Mouse (Mus musculus) ES-Bruce4 (cell line): ENCODE results near the gene Zfp385b. TPM values are rescaled to one million over a fixed set of nuclear protein-coding genes. Genes with fewer than 3 reads are reported as not detected.
A peak's percentile ranks its signal among the peaks of the same experiment; 100 is the strongest.

ENCODE experiments used
- H3K27ac ChIP-seq: 2 replicates; pipeline ENCODE4 v1.5.1; 2012; ENCODE audit warnings: low read length, inconsistent platforms; ENCODE audit not compliant: insufficient read depth
- H3K27me3 ChIP-seq: 2 replicates; pipeline ENCODE4 v1.6.1; 2012; ENCODE audit warnings: mild to moderate bottlenecking, low read length, inconsistent platforms; ENCODE audit not compliant: control insufficient read depth, poor library complexity, insufficient read depth, severe bottlenecking
- H3K36me3 ChIP-seq: 2 replicates; pipeline ENCODE4 v1.6.1; 2012; ENCODE audit warnings: inconsistent platforms, mild to moderate bottlenecking, low read length, moderate library complexity; ENCODE audit not compliant: control insufficient read depth, poor library complexity, insufficient read depth, severe bottlenecking
- H3K4me1 ChIP-seq: one replicate; pipeline ENCODE4 v1.8.1; 2011; ENCODE audit warnings: low read length; ENCODE audit not compliant: control insufficient read depth, insufficient read depth
- H3K4me3 ChIP-seq: 2 replicates; pipeline ENCODE4 v1.5.1; 2011; ENCODE audit warnings: low read depth, mild to moderate bottlenecking, low read length
- H3K9ac ChIP-seq: 2 replicates; pipeline ENCODE4 v1.6.1; 2012; ENCODE audit warnings: low read depth, mild to moderate bottlenecking, inconsistent platforms; ENCODE audit not compliant: poor library complexity, severe bottlenecking
- H3K9me3 ChIP-seq: replicated peaks from 2 replicates; pipeline ENCODE4 v1.6.1; 2012; ENCODE audit warnings: mild to moderate bottlenecking, low read length, inconsistent platforms; ENCODE audit not compliant: control insufficient read depth, poor library complexity, insufficient read depth, severe bottlenecking
- CTCF ChIP-seq: IDR thresholded peaks from one replicate; pipeline ENCODE4 v1.8.1; 2011; ENCODE audit warnings: low read depth, low read length
- EP300 ChIP-seq: IDR thresholded peaks from 2 replicates; pipeline ENCODE4 v1.6.1; 2011; ENCODE audit warnings: low read depth, low read length; ENCODE audit not compliant: insufficient read depth
- POLR2A ChIP-seq: IDR thresholded peaks from one replicate; pipeline ENCODE4 v1.8.1; 2011; ENCODE audit warnings: low read length; ENCODE audit not compliant: insufficient read depth
- polyA plus RNA-seq: library from polyadenylated mRNA; stranded (reverse); fragments of >200 nt; gene quantifications from 2 replicates; pipeline ENCODE4 v1.2.4, GENCODE M21; 2011; ENCODE audit warnings: low read depth; ENCODE audit not compliant: missing spikeins, insufficient read depth, insufficient read length

The Zfp385b gene
- polyA plus RNA-seq, 1 experiment = not detected

GRCm38 (mm10) chr2:77444282-77444681 is 375.2 kb downstream of the Zfp385b start:
- no peak for TF ChIP-seq POLR2A
- no peak for TF ChIP-seq EP300
- no peak for TF ChIP-seq CTCF
- no peak overlapping the region for H3K9ac ChIP-seq
- no peaks in the 10 kb centered on the region for H3K9me3 ChIP-seq
- no peak overlapping the region for H3K27ac ChIP-seq
- no peaks in the 10 kb centered on the region for H3K36me3 ChIP-seq
- H3K27me3 ChIP-seq = no peaks in the 10 kb centered on the region
- no peak overlapping the region for H3K4me3 ChIP-seq
- no peaks in the 10 kb centered on the region for H3K4me1 ChIP-seq

GRCm38 (mm10) chr2:77440591-77440990 is 378.8 kb downstream of the Zfp385b start:
- H3K36me3 ChIP-seq = no peaks in the 10 kb centered on the region
- H3K4me3 ChIP-seq = no peak overlapping the region
- no peak for TF ChIP-seq EP300
- no peak for TF ChIP-seq POLR2A
- no peak for TF ChIP-seq CTCF
- H3K9me3 ChIP-seq = no peaks in the 10 kb centered on the region
- H3K27ac ChIP-seq = no peak overlapping the region
- no peaks in the 10 kb centered on the region for H3K4me1 ChIP-seq
- H3K9ac ChIP-seq = no peak overlapping the region
- H3K27me3 ChIP-seq = no peaks in the 10 kb centered on the region

- no peaks in the 10 kb centered on the region for H3K4me1 ChIP-seq
- no peak overlapping the region for H3K9ac ChIP-seq
- no peak overlapping the region for H3K4me3 ChIP-seq
- no peaks in the 10 kb centered on the region for H3K9me3 ChIP-seq
- no peaks in the 10 kb centered on the region; the same call in 1 of the 2 replicates for H3K27me3 ChIP-seq
- no peak overlapping the region for H3K27ac ChIP-seq
- H3K36me3 ChIP-seq = no peaks in the 10 kb centered on the region
- TF ChIP-seq CTCF (no peak), EP300 (no peak), POLR2A (no peak)
Measured at GRCm38 (mm10) chr2:77436241-77436759, 383.1 kb downstream of the Zfp385b start.

GRCm38 (mm10) chr2:77419476-77419875 is 400.0 kb downstream of the Zfp385b start:
- TF ChIP-seq CTCF (no peak), POLR2A (no peak), EP300 (no peak)
- no peaks in the 10 kb centered on the region for H3K36me3 ChIP-seq
- H3K9me3 ChIP-seq = no peaks in the 10 kb centered on the region; the same call in 1 of the 2 replicates
- no peaks in the 10 kb centered on the region for H3K4me1 ChIP-seq
- H3K27ac ChIP-seq = no peak overlapping the region
- H3K9ac ChIP-seq = no peak overlapping the region
- no peak overlapping the region for H3K4me3 ChIP-seq
- H3K27me3 ChIP-seq = no peaks in the 10 kb centered on the region; the same call in 1 of the 2 replicates

GRCm38 (mm10) chr2:77418078-77418477 is 401.4 kb downstream of the Zfp385b start:
- H3K4me3 ChIP-seq = no peak overlapping the region
- no peaks in the 10 kb centered on the region; the same call in 1 of the 2 replicates for H3K27me3 ChIP-seq
- peaks cover 3% of the 10 kb centered on the region; the same call in 1 of the 2 replicates for H3K9me3 ChIP-seq
- H3K9ac ChIP-seq = no peak overlapping the region
- no peak overlapping the region for H3K27ac ChIP-seq
- TF ChIP-seq POLR2A (no peak), EP300 (no peak), CTCF (no peak)
- H3K36me3 ChIP-seq = no peaks in the 10 kb centered on the region
- H3K4me1 ChIP-seq = no peaks in the 10 kb centered on the region

GRCm38 (mm10) chr2:77412171-77412570 is 407.3 kb downstream of the Zfp385b start:
- peaks cover 2% of the 10 kb centered on the region for H3K4me1 ChIP-seq
- H3K4me3 ChIP-seq = no peak overlapping the region
- peaks cover 3% of the 10 kb centered on the region; the same call in 1 of the 2 replicates for H3K9me3 ChIP-seq
- no peaks in the 10 kb centered on the region for H3K27me3 ChIP-seq
- H3K27ac ChIP-seq = 0 out of 2 replicates have a peak overlapping the region, but pooled peaks have one; percentile 8
- H3K9ac ChIP-seq = no peak overlapping the region
- TF ChIP-seq POLR2A (no peak), CTCF (no peak), EP300 (no peak)
- no peaks in the 10 kb centered on the region for H3K36me3 ChIP-seq
